Mouse (Mus musculus) heart, adult 2 months (tissue): Measurements from ENCODE around the gene Mitf.

ENCODE experiments used
- CTCF ChIP-seq: fragments of 200-600 bp; IDR thresholded peaks from 2 replicates; pipeline ENCODE4 v1.8.1; 2022; ENCODE audit warnings: antibody characterized with exemption, mild to moderate bottlenecking, moderate library complexity
- POLR2A ChIP-seq: fragments of 200-500 bp; IDR thresholded peaks from 2 replicates; pipeline ENCODE4 v1.6.1; 2011; ENCODE audit warnings: mild to moderate bottlenecking, low read depth, low read length, control low read depth; ENCODE audit not compliant: insufficient read depth

GRCm38 (mm10) chr6:97883496-97883895 lies 76.6 kb downstream of the Mitf start:
- no peak for TF ChIP-seq POLR2A
- TF ChIP-seq CTCF, result no peak
